Mouse (Mus musculus) forebrain, embryonic 14.5 days (tissue): ENCODE measurements around the gene Calhm5. TPM values are rescaled to one million over a fixed set of nuclear protein-coding genes. Genes with fewer than 3 reads are reported as not detected.

Experiments used
- ATAC-seq: fragments of 200-750 bp; cut with Nextera tagmentation; 2 replicates; pipeline ENCODE4 v1.8.0; 2017; ENCODE audit warnings: mild to moderate bottlenecking, moderate library complexity
- DNase-seq: peaks from one replicate; pipeline ENCODE4 v3.0.0-alpha.2; 2015; ENCODE audit warnings: low spot score
- H3K27ac ChIP-seq: fragments of 300-500 bp; sonication (generic); 2 replicates; pipeline ENCODE4 v1.5.1; 2014; ENCODE audit warnings: low read depth, mild to moderate bottlenecking, control low read depth, low read length, moderate library complexity
- H3K27me3 ChIP-seq: fragments of 300-500 bp; sonication (generic); replicated peaks from 2 replicates; pipeline ENCODE4 v1.6.1; 2014; ENCODE audit warnings: low read length, control low read depth, mixed read lengths; ENCODE audit not compliant: control insufficient read depth, insufficient read depth
- H3K36me3 ChIP-seq: fragments of 300-500 bp; sonication (generic); 2 replicates; pipeline ENCODE4 v1.6.1; 2014; ENCODE audit warnings: low read length, control low read depth; ENCODE audit not compliant: control insufficient read depth, insufficient read depth
- H3K4me1 ChIP-seq: fragments of 300-500 bp; sonication (generic); 2 replicates; pipeline ENCODE4 v1.6.1; 2014; ENCODE audit warnings: antibody characterized with exemption, low read length, control low read depth; ENCODE audit not compliant: control insufficient read depth, insufficient read depth
- H3K4me2 ChIP-seq: fragments of 300-500 bp; sonication (generic); 2 replicates; pipeline ENCODE4 v1.6.1; 2014; ENCODE audit warnings: mild to moderate bottlenecking, control low read depth, low read length
- H3K4me3 ChIP-seq: fragments of 300-500 bp; sonication (generic); 2 replicates; pipeline ENCODE4 v1.5.1; 2014; ENCODE audit warnings: low read depth, low read length, control low read depth
- H3K9ac ChIP-seq: fragments of 300-500 bp; sonication (generic); 2 replicates; pipeline ENCODE4 v1.6.1; 2014; ENCODE audit warnings: mild to moderate bottlenecking, low read length, control low read depth, moderate library complexity
- H3K9me3 ChIP-seq: fragments of 300-500 bp; sonication (generic); replicated peaks from 2 replicates; pipeline ENCODE4 v1.6.1; 2016; ENCODE audit warnings: low read length, control low read depth, mixed read lengths; ENCODE audit not compliant: control insufficient read depth
- WGBS: fragments of 180-500 bp; shearing (Covaris S2); extraction: QIAGEN DNeasy Blood & Tissue Kit; methylation state at CpG from one replicate; pipeline ENCODE4 v1.1.7; 2014; 5-methylcytosine and 5-hydroxymethylcytosine counted together
- polyA plus RNA-seq: library from polyadenylated mRNA; unstranded; fragments of >200 nt; fragmentation: Nextera tagmentation; extraction: Ambion mirVana; gene quantifications from 2 replicates; pipeline ENCODE4 v1.2.1, GENCODE M21; 2014

Calhm5 gene
- polyA plus RNA-seq, 1 experiment from 2014 or later: 0.39 TPM

GRCm38 (mm10) chr10:34088515-34088914, 7.8 kb downstream of the Calhm5 start:
- H3K9ac ChIP-seq: no peak overlapping the region
- WGBS: 85% methylated on average over 2 of the region's 2 CpGs
- H3K4me2 ChIP-seq: no peak overlapping the region
- no peaks in the 10 kb centered on the region for H3K27me3 ChIP-seq
- no peak overlapping the region for H3K4me3 ChIP-seq
- DNase-seq (no peak), ATAC-seq (no peak)
- no peaks in the 10 kb centered on the region for H3K4me1 ChIP-seq
- H3K9me3 ChIP-seq: no peaks in the 10 kb centered on the region
- no peak overlapping the region for H3K27ac ChIP-seq
- H3K36me3 ChIP-seq: no peaks in the 10 kb centered on the region

DNA sequence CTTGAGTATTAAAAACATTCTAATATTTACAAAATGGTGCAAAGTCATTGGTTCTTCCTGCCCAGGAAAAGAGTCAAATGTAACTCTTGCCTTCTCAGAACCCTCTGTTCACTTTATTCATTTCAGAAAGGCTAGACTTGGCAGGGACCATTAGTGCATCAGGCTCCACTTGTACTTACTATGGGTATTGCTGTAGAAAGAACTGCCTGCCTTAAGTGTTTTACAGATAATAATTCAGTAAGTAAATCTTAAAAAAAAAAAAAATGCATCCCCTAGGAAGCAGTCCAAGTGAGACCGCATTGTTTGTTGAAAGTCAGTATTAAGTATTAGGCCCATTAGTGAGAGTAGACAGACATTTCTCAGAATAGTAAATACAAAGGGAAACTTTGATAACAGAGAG, 9.8 kb downstream of the Calhm5 start:
- Histone ChIP-seq H3K36me3 (no peaks in the 10 kb centered on the region), H3K9ac (no peak overlapping the region), H3K27ac (no peak overlapping the region), H3K4me3 (no peak overlapping the region), H3K4me1 (no peaks in the 10 kb centered on the region), H3K4me2 (no peak overlapping the region), H3K9me3 (no peaks in the 10 kb centered on the region), H3K27me3 (no peaks in the 10 kb centered on the region)
- 96% methylated on average over 1 of the region's 1 CpGs for WGBS
- no peak for ATAC-seq
- DNase-seq: no peak

DNA sequence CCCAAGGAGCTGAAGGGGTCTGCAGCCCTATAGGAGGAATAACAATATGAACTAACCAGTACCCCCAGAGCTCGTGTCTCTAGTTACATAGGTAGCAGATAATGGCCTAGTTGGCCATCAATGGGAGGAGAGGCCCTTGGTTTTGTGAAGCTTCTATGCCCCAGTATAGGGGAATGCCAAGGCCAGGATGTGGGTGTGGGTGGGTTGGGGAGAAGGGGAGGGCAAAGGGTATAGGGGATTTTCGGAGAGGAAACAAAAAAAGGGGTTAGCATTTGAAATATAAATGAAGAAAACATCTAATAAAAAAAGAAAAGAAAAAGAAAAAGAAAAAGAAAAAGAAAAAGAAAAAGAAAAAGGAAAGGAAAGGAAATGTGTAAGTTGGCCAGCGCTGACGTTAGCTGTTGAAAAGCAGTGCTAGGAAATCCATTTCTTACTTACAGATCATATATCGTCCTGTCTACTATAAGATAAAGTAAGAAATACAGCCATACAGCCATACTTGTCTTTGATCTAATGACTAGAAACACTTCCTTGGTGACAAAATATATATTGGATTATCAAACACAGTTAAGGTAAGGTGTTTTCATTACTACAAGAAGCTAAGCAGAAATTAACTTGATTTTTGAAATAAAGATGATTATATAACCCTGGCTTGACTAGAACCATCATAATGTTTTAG, 21.7 kb downstream of the Calhm5 start:
- no peaks in the 10 kb centered on the region for H3K9me3 ChIP-seq
- H3K9ac ChIP-seq: no peak overlapping the region
- H3K4me3 ChIP-seq: no peak overlapping the region
- no peak for ATAC-seq
- H3K27me3 ChIP-seq: no peaks in the 10 kb centered on the region
- no peaks in the 10 kb centered on the region for H3K36me3 ChIP-seq
- WGBS: 85% methylated on average over 5 of the region's 5 CpGs
- no peak overlapping the region for H3K4me2 ChIP-seq
- no peak for DNase-seq
- H3K27ac ChIP-seq: no peak overlapping the region
- H3K4me1 ChIP-seq: no peaks in the 10 kb centered on the region; the same call in 1 of the 2 replicates

DNA sequence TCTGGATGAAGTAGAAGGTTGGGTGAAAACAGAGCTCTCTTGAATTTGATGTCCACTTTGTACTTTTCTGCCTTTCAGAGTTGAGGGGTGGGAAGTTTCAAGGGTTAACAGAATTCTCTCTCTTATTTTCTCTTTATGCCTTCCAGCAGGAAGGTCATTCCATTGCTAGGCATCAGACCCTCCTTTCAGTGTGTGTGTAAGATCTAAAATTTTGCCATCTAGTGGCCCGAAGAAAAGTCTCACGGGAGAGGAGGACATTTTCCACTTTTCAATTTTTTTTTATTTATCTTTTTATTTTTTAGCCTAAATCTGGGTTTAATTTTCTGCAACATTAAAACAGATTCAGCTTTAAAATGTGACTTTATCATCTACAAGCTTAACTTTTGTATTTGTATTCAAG, 24.7 kb downstream of the Calhm5 start:
- Histone ChIP-seq H3K27ac (no peak overlapping the region), H3K9ac (no peak overlapping the region), H3K36me3 (no peaks in the 10 kb centered on the region), H3K27me3 (no peaks in the 10 kb centered on the region), H3K9me3 (no peaks in the 10 kb centered on the region), H3K4me1 (no peaks in the 10 kb centered on the region; the same call in 1 of the 2 replicates), H3K4me2 (no peak overlapping the region), H3K4me3 (no peak overlapping the region)
- DNase-seq (peak; percentile 10), ATAC-seq (peak; percentile 46; the same call in 1 of the 2 replicates)
- WGBS: 51% methylated on average over 2 of the region's 2 CpGs

DNA sequence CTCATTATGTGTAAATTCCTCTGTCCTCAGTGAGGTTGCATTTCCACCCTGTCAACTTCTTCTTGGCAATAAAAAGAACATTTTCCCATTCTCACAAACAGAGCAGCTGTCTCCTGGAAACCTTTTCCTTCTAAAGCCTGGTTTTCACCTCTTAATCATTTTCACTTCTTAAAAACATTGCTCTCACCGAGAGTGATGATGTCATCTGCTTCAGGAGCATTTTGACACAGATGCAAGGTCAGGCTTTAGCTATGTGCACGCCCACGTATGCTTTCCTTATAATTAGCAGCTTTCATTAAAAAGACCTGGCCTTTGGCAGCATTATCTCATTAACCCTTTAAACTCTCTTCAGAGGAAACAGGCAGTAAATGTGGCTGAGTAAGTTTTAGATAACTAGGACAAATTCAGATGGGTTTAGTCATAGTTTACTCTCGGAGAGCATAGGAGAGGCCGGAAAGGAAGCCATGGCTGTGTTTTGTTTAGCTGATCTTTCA, 25.3 kb downstream of the Calhm5 start:
- H3K27me3 ChIP-seq: no peaks in the 10 kb centered on the region
- H3K36me3 ChIP-seq: no peaks in the 10 kb centered on the region
- no peak overlapping the region for H3K9ac ChIP-seq
- ATAC-seq (peak; percentile 81), DNase-seq (peak; percentile 63)
- H3K9me3 ChIP-seq: no peaks in the 10 kb centered on the region
- no peaks in the 10 kb centered on the region; the same call in 1 of the 2 replicates for H3K4me1 ChIP-seq
- H3K4me2 ChIP-seq: no peak overlapping the region
- WGBS: 15% methylated on average over 5 of the region's 5 CpGs
- no peak overlapping the region for H3K27ac ChIP-seq
- no peak overlapping the region for H3K4me3 ChIP-seq

DNA sequence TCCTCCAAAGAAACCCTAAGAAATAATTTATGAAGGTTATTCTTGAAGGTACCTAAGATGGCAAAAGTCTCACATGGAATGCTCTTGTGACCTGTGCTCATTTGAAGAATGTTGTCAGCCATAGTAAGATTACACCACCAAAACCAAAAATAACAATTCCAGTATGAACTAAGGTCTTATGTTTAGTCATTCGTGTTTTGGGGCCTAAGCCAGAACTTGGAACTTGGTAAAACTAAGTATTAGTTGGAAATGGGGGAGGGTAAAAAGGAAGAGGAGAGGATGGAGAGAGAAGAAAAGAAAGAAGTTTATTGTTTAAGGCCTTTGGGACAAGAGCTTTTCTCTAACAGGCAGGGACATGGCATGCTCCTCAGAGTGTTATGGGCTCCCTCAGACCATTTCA, 26.7 kb downstream of the Calhm5 start:
- no peak overlapping the region for H3K4me2 ChIP-seq
- ATAC-seq: no peak
- no peak overlapping the region for H3K4me3 ChIP-seq
- no peaks in the 10 kb centered on the region for H3K27me3 ChIP-seq
- H3K36me3 ChIP-seq: no peaks in the 10 kb centered on the region
- no peaks in the 10 kb centered on the region; the same call in 1 of the 2 replicates for H3K4me1 ChIP-seq
- H3K9me3 ChIP-seq: no peaks in the 10 kb centered on the region
- WGBS: 82% methylated on average over 1 of the region's 1 CpGs
- DNase-seq: no peak
- no peak overlapping the region for H3K27ac ChIP-seq
- no peak overlapping the region for H3K9ac ChIP-seq

GRCm38 (mm10) chr10:34066591-34066990, 29.7 kb downstream of the Calhm5 start:
- ATAC-seq: no peak
- DNase-seq: no peak
- no peaks in the 10 kb centered on the region for H3K36me3 ChIP-seq
- no peak overlapping the region for H3K4me2 ChIP-seq
- H3K9me3 ChIP-seq: no peaks in the 10 kb centered on the region
- no peaks in the 10 kb centered on the region; the same call in 1 of the 2 replicates for H3K4me1 ChIP-seq
- no peaks in the 10 kb centered on the region for H3K27me3 ChIP-seq
- WGBS: 62% methylated on average over 3 of the region's 3 CpGs
- H3K9ac ChIP-seq: no peak overlapping the region
- H3K4me3 ChIP-seq: no peak overlapping the region
- H3K27ac ChIP-seq: no peak overlapping the region

DNA sequence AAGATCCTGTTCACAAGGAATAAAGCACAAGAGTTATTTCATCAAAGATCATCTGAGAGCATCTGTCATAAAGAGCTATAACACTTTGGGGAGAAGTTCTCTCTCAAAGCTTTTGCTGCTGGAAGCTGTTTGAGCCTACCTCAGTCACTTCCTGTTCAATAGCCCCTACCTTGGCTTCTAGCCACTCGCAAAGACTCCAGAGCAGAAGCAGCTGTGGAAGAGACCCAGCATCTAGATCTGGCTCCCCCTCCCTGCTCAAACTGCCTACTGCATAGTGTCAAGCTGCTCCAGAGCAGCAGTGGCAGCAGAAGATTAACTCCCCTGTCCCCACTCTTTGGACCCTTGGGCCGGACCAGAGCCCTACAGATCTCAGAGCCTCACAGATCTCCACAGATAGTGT, 42.3 kb downstream of the Calhm5 start:
- no peak overlapping the region for H3K9ac ChIP-seq
- H3K4me2 ChIP-seq: no peak overlapping the region
- no peak overlapping the region for H3K4me3 ChIP-seq
- no peaks in the 10 kb centered on the region for H3K36me3 ChIP-seq
- no peaks in the 10 kb centered on the region for H3K27me3 ChIP-seq
- ATAC-seq (no peak), DNase-seq (no peak)
- no peaks in the 10 kb centered on the region for H3K9me3 ChIP-seq
- H3K4me1 ChIP-seq: no peaks in the 10 kb centered on the region
- 89% methylated on average over 2 of the region's 2 CpGs for WGBS
- H3K27ac ChIP-seq: no peak overlapping the region

GRCm38 (mm10) chr10:34044210-34044609, 52.1 kb downstream of the Calhm5 start, which contains the start of gene Calhm4:
Gene Calhm4, minus strand, starts transcription at chr10:34044310.
- Histone ChIP-seq H3K27me3 (no peaks in the 10 kb centered on the region), H3K36me3 (no peaks in the 10 kb centered on the region), H3K27ac (no peak within 1 kb of the TSS), H3K9ac (no peak within 1 kb of the TSS), H3K9me3 (no peaks in the 10 kb centered on the region), H3K4me3 (no peak within 1 kb of the TSS), H3K4me2 (no peak within 1 kb of the TSS), H3K4me1 (no peaks in the 10 kb centered on the region)
- WGBS: 84% methylated on average over 5 of the region's 5 CpGs
- no peak for ATAC-seq
- DNase-seq: no peak
